Mouse (Mus musculus): ENCODE measurements around the gene Tubb2b. TPM values are rescaled to one million over a fixed set of nuclear protein-coding genes. Genes with fewer than 3 reads are reported as not detected.
"Not testable (repeated sequence)": the region's sequence is repeated elsewhere in the genome, so short reads cannot be mapped to it uniquely, and the experiment has no call there.

The Tubb2b gene
- polyA plus RNA-seq, 1 experiment = 438 TPM

GRCm38 (mm10) chr13:34088201-34088649, 42.0 kb downstream of the Tubb2b start:
- not testable (repeated sequence) for H3K36me3 ChIP-seq (ENCODE audit: control insufficient read depth, insufficient read depth); H3K27me3 ChIP-seq (ENCODE audit: control insufficient read depth, insufficient read depth, insufficient read length); H3K79me2 ChIP-seq (ENCODE audit: control insufficient read depth, insufficient read depth); H3K4me3 ChIP-seq; H3ac ChIP-seq (ENCODE audit: control insufficient read depth, insufficient read length)
- TF ChIP-seq TCF12 (IDR thresholded peaks at IDR 0.05; ENCODE audit: insufficient read depth, poor library complexity, severe bottlenecking) (peak; percentile 49), MYOD1 (IDR thresholded peaks at IDR 0.05; ENCODE audit: control insufficient read depth in 1 of 3, insufficient read length in 2 of 3, low read depth in 2 of 3) (peak in 2 of 3 experiments; percentile 80 to 81), MYOG (IDR thresholded peaks at IDR 0.05; ENCODE audit: control insufficient read depth in 1 of 3, insufficient read depth in 1 of 3, insufficient read length in 2 of 3, low read depth in 2 of 3) (peak; percentile 20 to 86 (median 52)), TCF3 (IDR thresholded peaks at IDR 0.05; ENCODE audit: insufficient read length, low read depth) (peak; percentile 49)
- peak overlapping the region; percentile 78 for H3K4me2 ChIP-seq (ENCODE audit: low read depth)

- no peak overlapping the region for H3ac ChIP-seq (ENCODE audit: control insufficient read depth, insufficient read length)
- TF ChIP-seq CEBPB (IDR thresholded peaks at IDR 0.05; ENCODE audit: insufficient read depth, poor library complexity, severe bottlenecking) (peak; percentile 72; the same call in 1 of the 2 replicates), USF1 (IDR thresholded peaks at IDR 0.05; ENCODE audit: low read depth) (no peak), POLR2AphosphoS2 (IDR thresholded peaks at IDR 0.05; ENCODE audit: insufficient read length, low read depth) (no peak), TCF3 (IDR thresholded peaks at IDR 0.05; ENCODE audit: insufficient read length, low read depth) (no peak), MYOD1 (IDR thresholded peaks at IDR 0.05; ENCODE audit: control insufficient read depth in 1 of 3, insufficient read length in 2 of 3, low read depth in 2 of 3) (peak in 1 of 3 experiments; percentile 55), E2F4 (IDR thresholded peaks at IDR 0.05; ENCODE audit: insufficient read depth) (no peak), REST (IDR thresholded peaks at IDR 0.05; ENCODE audit: insufficient read depth, insufficient read length) (no peak), MAX (IDR thresholded peaks at IDR 0.05; ENCODE audit: low read depth) (no peak), POLR2A (IDR thresholded peaks at IDR 0.05; ENCODE audit: insufficient read length, low read depth) (no peak), SRF (IDR thresholded peaks at IDR 0.05; ENCODE audit: control insufficient read depth, insufficient read length, low read depth) (peak; percentile 7), MYOG (IDR thresholded peaks at IDR 0.05; ENCODE audit: control insufficient read depth in 1 of 3, insufficient read depth in 1 of 3, insufficient read length in 2 of 3, low read depth in 2 of 3) (peak in 1 of 3 experiments; percentile 24), TCF12 (IDR thresholded peaks at IDR 0.05; ENCODE audit: insufficient read depth, poor library complexity, severe bottlenecking) (no peak)
Observed at GRCm38 (mm10) chr13:34087052-34087812, 43.0 kb downstream of the Tubb2b start.

GRCm38 (mm10) chr13:34084026-34084750, 46.1 kb downstream of the Tubb2b start:
- Histone ChIP-seq H3ac (ENCODE audit: control insufficient read depth, insufficient read length) (no peak overlapping the region), H3K79me2 (ENCODE audit: control insufficient read depth, insufficient read depth) (no peaks in the 10 kb centered on the region), H3K27me3 (ENCODE audit: control insufficient read depth, insufficient read depth, insufficient read length) (no peaks in the 10 kb centered on the region), H3K36me3 (ENCODE audit: control insufficient read depth, insufficient read depth) (no peaks in the 10 kb centered on the region), H3K4me2 (ENCODE audit: low read depth) (no peak overlapping the region), H3K4me3 (no peak overlapping the region)
- no peak for TF ChIP-seq CEBPB (IDR thresholded peaks at IDR 0.05; ENCODE audit: insufficient read depth, poor library complexity, severe bottlenecking)
- TF ChIP-seq E2F4 (IDR thresholded peaks at IDR 0.05; ENCODE audit: insufficient read depth) = no peak
- TF ChIP-seq POLR2A (IDR thresholded peaks at IDR 0.05; ENCODE audit: insufficient read length, low read depth) = no peak
- no peak for TF ChIP-seq SRF (IDR thresholded peaks at IDR 0.05; ENCODE audit: control insufficient read depth, insufficient read length, low read depth)
- TF ChIP-seq USF1 (IDR thresholded peaks at IDR 0.05; ENCODE audit: low read depth) = no peak
- TF ChIP-seq TCF3 (IDR thresholded peaks at IDR 0.05; ENCODE audit: insufficient read length, low read depth) = no peak
- no peak for TF ChIP-seq TCF12 (IDR thresholded peaks at IDR 0.05; ENCODE audit: insufficient read depth, poor library complexity, severe bottlenecking)
- TF ChIP-seq MAX (IDR thresholded peaks at IDR 0.05; ENCODE audit: low read depth) = no peak
- TF ChIP-seq REST (IDR thresholded peaks at IDR 0.05; ENCODE audit: insufficient read depth, insufficient read length) = no peak
- no peak for TF ChIP-seq MYOG (IDR thresholded peaks at IDR 0.05; ENCODE audit: control insufficient read depth in 1 of 3, insufficient read depth in 1 of 3, insufficient read length in 2 of 3, low read depth in 2 of 3)
- TF ChIP-seq POLR2AphosphoS2 (IDR thresholded peaks at IDR 0.05; ENCODE audit: insufficient read length, low read depth) = no peak
- no peak for TF ChIP-seq MYOD1 (IDR thresholded peaks at IDR 0.05; ENCODE audit: control insufficient read depth in 1 of 3, insufficient read length in 2 of 3, low read depth in 2 of 3)

More at GRCm38 (mm10) chr13:34087052-34087812, 43.0 kb downstream of the Tubb2b start:
- H3K36me3 ChIP-seq (ENCODE audit: control insufficient read depth, insufficient read depth) = no peaks in the 10 kb centered on the region
- H3K4me3 ChIP-seq = no peak overlapping the region
- H3K27me3 ChIP-seq (ENCODE audit: control insufficient read depth, insufficient read depth, insufficient read length) = no peaks in the 10 kb centered on the region
- no peaks in the 10 kb centered on the region for H3K79me2 ChIP-seq (ENCODE audit: control insufficient read depth, insufficient read depth)
- peak overlapping the region; percentile 53 for H3K4me2 ChIP-seq (ENCODE audit: low read depth)

- Histone ChIP-seq H3K36me3 (ENCODE audit: control insufficient read depth, insufficient read depth) (no peaks in the 10 kb centered on the region), H3K79me2 (ENCODE audit: control insufficient read depth, insufficient read depth) (peaks cover 8% of the 10 kb centered on the region), H3K4me2 (ENCODE audit: low read depth) (no peak overlapping the region), H3K4me3 (no peak overlapping the region), H3ac (ENCODE audit: control insufficient read depth, insufficient read length) (no peak overlapping the region), H3K27me3 (ENCODE audit: control insufficient read depth, insufficient read depth, insufficient read length) (no peaks in the 10 kb centered on the region)
- TF ChIP-seq MYOG (IDR thresholded peaks at IDR 0.05; ENCODE audit: control insufficient read depth in 1 of 3, insufficient read depth in 1 of 3, insufficient read length in 2 of 3, low read depth in 2 of 3) (no peak), CEBPB (IDR thresholded peaks at IDR 0.05; ENCODE audit: insufficient read depth, poor library complexity, severe bottlenecking) (no peak), MYOD1 (IDR thresholded peaks at IDR 0.05; ENCODE audit: control insufficient read depth in 1 of 3, insufficient read length in 2 of 3, low read depth in 2 of 3) (no peak), REST (IDR thresholded peaks at IDR 0.05; ENCODE audit: insufficient read depth, insufficient read length) (no peak), MAX (IDR thresholded peaks at IDR 0.05; ENCODE audit: low read depth) (no peak), POLR2A (IDR thresholded peaks at IDR 0.05; ENCODE audit: insufficient read length, low read depth) (no peak), TCF3 (IDR thresholded peaks at IDR 0.05; ENCODE audit: insufficient read length, low read depth) (no peak), POLR2AphosphoS2 (IDR thresholded peaks at IDR 0.05; ENCODE audit: insufficient read length, low read depth) (no peak), E2F4 (IDR thresholded peaks at IDR 0.05; ENCODE audit: insufficient read depth) (no peak), TCF12 (IDR thresholded peaks at IDR 0.05; ENCODE audit: insufficient read depth, poor library complexity, severe bottlenecking) (no peak), USF1 (IDR thresholded peaks at IDR 0.05; ENCODE audit: low read depth) (no peak), SRF (IDR thresholded peaks at IDR 0.05; ENCODE audit: control insufficient read depth, insufficient read length, low read depth) (no peak)
Observed at GRCm38 (mm10) chr13:34081926-34082325, 48.3 kb downstream of the Tubb2b start.

Data from myocyte (in vitro differentiated cells).